Mouse (Mus musculus): ENCODE results near the gene Lrrk2. TPM values are rescaled to one million over a fixed set of nuclear protein-coding genes. Genes with fewer than 3 reads are reported as not detected.
A peak's percentile ranks its signal among the peaks of the same experiment; 100 is the strongest.

The Lrrk2 gene
- polyA plus RNA-seq (2016; fragmentation: Nextera tagmentation; extraction: Ambion mirVana) = 5.6 and 6.4 TPM in 2 replicates

GRCm38 (mm10) chr15:91672645-91673568, at the start of gene Lrrk2:
Gene Lrrk2, plus strand, starts transcription at chr15:91673175.
- peak within 1 kb of the TSS; percentile 72 for H3K9ac ChIP-seq
- H3K36me3 ChIP-seq = no peaks in the 10 kb centered on the region
- no peaks in the 10 kb centered on the region for H3K4me1 ChIP-seq
- no peaks in the 10 kb centered on the region for H3K9me3 ChIP-seq
- peak within 1 kb of the TSS; percentile 55 for H3K4me3 ChIP-seq
- peak within 1 kb of the TSS; percentile 80 for H3K27ac ChIP-seq
- H3K4me2 ChIP-seq (replicated peaks) = peak within 1 kb of the TSS; percentile 61
- peak; percentile 96; the same call in 1 of the 2 replicates for ATAC-seq (ENCODE audit: insufficient number of reproducible peaks, insufficient read depth, low FRiP score, low TSS enrichment)
- 4% methylated on average over 37 of the region's 40 CpGs for WGBS
- no peaks in the 10 kb centered on the region for H3K27me3 ChIP-seq

DNA sequence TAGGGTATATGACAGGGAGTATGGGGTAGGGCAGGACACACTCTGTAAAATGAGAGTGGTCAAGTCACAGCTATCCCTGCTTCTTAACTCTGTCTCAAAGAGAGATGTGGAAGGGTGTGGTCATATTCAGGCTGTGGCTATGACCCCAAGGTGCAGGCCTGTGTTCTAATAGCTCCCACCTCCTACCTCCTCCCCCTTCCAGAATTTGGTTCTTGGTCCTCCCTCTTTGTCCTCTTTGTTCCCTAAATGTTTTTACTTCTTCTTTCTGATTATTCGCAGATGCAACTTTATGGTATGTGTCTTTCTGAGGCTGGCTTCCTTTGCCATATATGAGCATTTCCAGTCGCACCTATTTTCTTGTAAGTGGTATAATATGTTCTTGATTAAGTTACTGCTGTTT, 48.5 kb upstream of the Lrrk2 start:
- Histone ChIP-seq H3K27ac (no peak overlapping the region), H3K4me1 (no peaks in the 10 kb centered on the region), H3K36me3 (no peaks in the 10 kb centered on the region), H3K9me3 (no peaks in the 10 kb centered on the region), H3K9ac (no peak overlapping the region), H3K27me3 (no peaks in the 10 kb centered on the region), H3K4me2 (replicated peaks) (no peak overlapping the region), H3K4me3 (no peak overlapping the region)
- no peak for ATAC-seq (ENCODE audit: insufficient number of reproducible peaks, insufficient read depth, low FRiP score, low TSS enrichment)
- 82% methylated on average over 2 of the region's 2 CpGs for WGBS

DNA sequence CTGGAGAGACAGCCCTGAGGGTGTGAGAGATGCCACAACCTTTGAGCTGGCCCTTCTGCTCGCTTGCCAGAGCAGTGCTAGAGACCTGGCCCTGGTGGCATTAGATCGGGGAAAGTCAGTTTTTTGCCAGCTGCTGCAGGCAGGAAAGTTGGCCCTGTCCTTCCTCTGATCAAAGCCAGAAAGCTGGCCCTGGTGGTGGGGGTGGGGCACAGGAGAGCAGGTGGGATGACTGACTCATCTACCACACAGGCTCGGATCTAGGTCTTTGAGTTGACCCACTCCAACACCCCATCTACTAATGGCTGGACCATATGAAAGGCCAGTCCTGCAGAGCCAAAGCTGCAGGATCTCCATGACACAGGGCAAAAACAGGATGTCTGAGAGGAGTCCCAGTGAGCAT, 43.8 kb upstream of the Lrrk2 start:
- H3K4me1 ChIP-seq = no peaks in the 10 kb centered on the region
- ATAC-seq (ENCODE audit: insufficient number of reproducible peaks, insufficient read depth, low FRiP score, low TSS enrichment) = no peak
- no peak overlapping the region for H3K4me3 ChIP-seq
- no peak overlapping the region for H3K4me2 ChIP-seq (replicated peaks)
- WGBS = 68% methylated on average over 3 of the region's 3 CpGs
- H3K27ac ChIP-seq = no peak overlapping the region
- no peaks in the 10 kb centered on the region for H3K27me3 ChIP-seq
- no peaks in the 10 kb centered on the region for H3K36me3 ChIP-seq
- H3K9me3 ChIP-seq = no peaks in the 10 kb centered on the region
- H3K9ac ChIP-seq = no peak overlapping the region

GRCm38 (mm10) chr15:91632473-91632872, 40.5 kb upstream of the Lrrk2 start:
- Histone ChIP-seq H3K4me3 (no peak overlapping the region), H3K36me3 (no peaks in the 10 kb centered on the region), H3K27ac (no peak overlapping the region), H3K4me2 (replicated peaks) (no peak overlapping the region), H3K27me3 (no peaks in the 10 kb centered on the region), H3K9me3 (no peaks in the 10 kb centered on the region), H3K4me1 (0 out of 2 replicates have a peak, but pooled peaks cover 3% of the 10 kb centered on the region), H3K9ac (no peak overlapping the region)
- ATAC-seq (ENCODE audit: insufficient number of reproducible peaks, insufficient read depth, low FRiP score, low TSS enrichment) = no peak
- WGBS = 87% methylated on average over 4 of the region's 4 CpGs

DNA sequence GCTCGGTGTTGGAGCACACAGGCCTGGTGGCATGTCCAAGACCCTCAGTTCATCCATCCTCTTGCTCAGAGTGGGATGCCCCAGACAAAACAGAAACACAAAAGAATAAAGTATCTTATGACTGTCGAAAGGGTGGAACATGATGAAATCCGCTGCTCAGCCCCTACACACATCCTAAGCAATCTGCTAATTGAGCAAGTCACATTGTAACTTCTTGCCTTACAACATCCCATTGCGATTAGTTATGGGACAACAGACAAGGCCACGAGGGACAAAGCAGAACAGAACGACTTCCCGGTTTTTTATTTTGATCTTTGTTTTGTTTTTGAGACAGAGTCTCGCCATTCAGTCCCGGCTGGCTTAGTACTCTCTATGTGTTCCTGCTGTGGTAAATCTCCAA, 39.9 kb upstream of the Lrrk2 start:
- no peak overlapping the region for H3K27ac ChIP-seq
- no peak for ATAC-seq (ENCODE audit: insufficient number of reproducible peaks, insufficient read depth, low FRiP score, low TSS enrichment)
- H3K4me2 ChIP-seq (replicated peaks) = no peak overlapping the region
- 0 out of 2 replicates have a peak, but pooled peaks cover 3% of the 10 kb centered on the region for H3K4me1 ChIP-seq
- H3K4me3 ChIP-seq = no peak overlapping the region
- no peaks in the 10 kb centered on the region for H3K9me3 ChIP-seq
- H3K9ac ChIP-seq = no peak overlapping the region
- no peaks in the 10 kb centered on the region for H3K36me3 ChIP-seq
- H3K27me3 ChIP-seq = no peaks in the 10 kb centered on the region
- WGBS = 82% methylated on average over 9 of the region's 9 CpGs

- WGBS = 47% methylated on average over 6 of the region's 6 CpGs
- ATAC-seq (ENCODE audit: insufficient number of reproducible peaks, insufficient read depth, low FRiP score, low TSS enrichment) = no peak
- Histone ChIP-seq H3K4me2 (replicated peaks) (no peak overlapping the region), H3K9me3 (no peaks in the 10 kb centered on the region), H3K4me3 (no peak overlapping the region), H3K9ac (no peak overlapping the region), H3K27me3 (no peaks in the 10 kb centered on the region), H3K27ac (no peak overlapping the region), H3K4me1 (0 out of 2 replicates have a peak, but pooled peaks cover 3% of the 10 kb centered on the region), H3K36me3 (no peaks in the 10 kb centered on the region)
Observed at GRCm38 (mm10) chr15:91633806-91634205, 39.2 kb upstream of the Lrrk2 start.

- Histone ChIP-seq H3K27ac (no peak overlapping the region), H3K27me3 (no peaks in the 10 kb centered on the region)
- 62% methylated on average over 8 of the region's 8 CpGs for WGBS
Observed at GRCm38 (mm10) chr15:91634236-91634635, 38.7 kb upstream of the Lrrk2 start.

DNA sequence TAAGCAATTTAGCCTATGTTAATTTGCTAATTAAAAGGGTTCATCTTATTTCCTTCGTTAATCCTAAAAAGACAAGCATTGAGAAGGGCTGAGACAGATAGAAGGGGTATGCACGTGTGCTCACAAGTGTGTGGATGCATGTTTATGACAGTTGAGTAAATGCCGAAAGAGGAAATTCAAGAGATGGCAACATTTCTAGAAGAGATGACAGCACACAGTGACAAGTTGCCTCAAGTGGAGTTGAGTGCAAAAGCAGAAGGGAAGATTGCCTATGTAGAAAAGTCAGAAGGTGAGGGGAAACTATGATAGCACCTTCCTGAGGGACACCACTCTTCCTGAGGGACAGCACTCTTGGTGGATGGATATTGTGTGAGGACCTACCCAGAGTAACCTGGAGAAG, 31.3 kb upstream of the Lrrk2 start:
- WGBS = 84% methylated on average over 3 of the region's 3 CpGs
- ATAC-seq (ENCODE audit: insufficient number of reproducible peaks, insufficient read depth, low FRiP score, low TSS enrichment) = no peak

More at GRCm38 (mm10) chr15:91634236-91634635, 38.7 kb upstream of the Lrrk2 start:
- no peaks in the 10 kb centered on the region for H3K9me3 ChIP-seq
- 0 out of 2 replicates have a peak, but pooled peaks cover 3% of the 10 kb centered on the region for H3K4me1 ChIP-seq
- H3K9ac ChIP-seq = no peak overlapping the region
- no peaks in the 10 kb centered on the region for H3K36me3 ChIP-seq
- no peak overlapping the region for H3K4me3 ChIP-seq
- no peak overlapping the region for H3K4me2 ChIP-seq (replicated peaks)
- no peak for ATAC-seq (ENCODE audit: insufficient number of reproducible peaks, insufficient read depth, low FRiP score, low TSS enrichment)

GRCm38 (mm10) chr15:91642682-91643306, 30.2 kb upstream of the Lrrk2 start:
- H3K36me3 ChIP-seq = no peaks in the 10 kb centered on the region
- H3K27ac ChIP-seq = no peak overlapping the region
- 73% methylated on average over 9 of the region's 9 CpGs for WGBS
- H3K4me3 ChIP-seq = no peak overlapping the region
- no peak for ATAC-seq (ENCODE audit: insufficient number of reproducible peaks, insufficient read depth, low FRiP score, low TSS enrichment)
- H3K9ac ChIP-seq = no peak overlapping the region
- H3K4me1 ChIP-seq = no peaks in the 10 kb centered on the region
- no peaks in the 10 kb centered on the region for H3K9me3 ChIP-seq
- H3K27me3 ChIP-seq = no peaks in the 10 kb centered on the region
- H3K4me2 ChIP-seq (replicated peaks) = no peak overlapping the region

More for the DNA sequence above, 31.3 kb upstream of the Lrrk2 start:
- H3K9ac ChIP-seq = no peak overlapping the region
- H3K36me3 ChIP-seq = no peaks in the 10 kb centered on the region
- no peak overlapping the region for H3K4me2 ChIP-seq (replicated peaks)
- H3K27ac ChIP-seq = no peak overlapping the region
- no peaks in the 10 kb centered on the region for H3K9me3 ChIP-seq
- no peaks in the 10 kb centered on the region for H3K4me1 ChIP-seq
- no peaks in the 10 kb centered on the region for H3K27me3 ChIP-seq
- H3K4me3 ChIP-seq = no peak overlapping the region

GRCm38 (mm10) chr15:91643632-91644348, 29.2 kb upstream of the Lrrk2 start:
- Histone ChIP-seq H3K9ac (no peak overlapping the region), H3K4me1 (no peaks in the 10 kb centered on the region), H3K36me3 (no peaks in the 10 kb centered on the region), H3K27me3 (no peaks in the 10 kb centered on the region), H3K4me3 (no peak overlapping the region), H3K9me3 (no peaks in the 10 kb centered on the region), H3K27ac (no peak overlapping the region), H3K4me2 (replicated peaks) (no peak overlapping the region)
- ATAC-seq (ENCODE audit: insufficient number of reproducible peaks, insufficient read depth, low FRiP score, low TSS enrichment) = no peak
- WGBS = 77% methylated on average over 7 of the region's 7 CpGs

DNA sequence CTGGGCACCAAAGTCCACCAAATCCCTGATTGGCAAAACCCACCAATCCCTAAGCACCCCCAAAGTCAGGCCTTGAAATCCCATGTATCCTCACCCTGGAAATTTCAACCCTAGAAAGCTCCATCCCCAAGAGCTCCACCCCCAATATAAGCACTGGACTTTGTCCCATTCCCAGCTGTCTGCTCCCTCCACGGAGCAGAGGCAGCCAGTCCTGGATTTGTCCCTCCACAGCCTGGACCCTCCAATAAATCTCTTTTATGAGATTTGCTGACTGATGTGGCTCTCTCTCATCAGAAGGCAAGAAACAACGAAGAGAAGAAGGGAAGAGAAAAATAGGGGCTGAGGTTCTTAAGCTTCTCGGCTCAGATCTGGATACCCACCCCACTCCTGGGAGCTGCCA, 22.7 kb upstream of the Lrrk2 start:
- 76% methylated on average over 3 of the region's 3 CpGs for WGBS
- Histone ChIP-seq H3K9ac (no peak overlapping the region), H3K27me3 (no peaks in the 10 kb centered on the region), H3K36me3 (no peaks in the 10 kb centered on the region), H3K27ac (no peak overlapping the region), H3K4me3 (no peak overlapping the region), H3K9me3 (no peaks in the 10 kb centered on the region), H3K4me1 (no peaks in the 10 kb centered on the region), H3K4me2 (replicated peaks) (no peak overlapping the region)
- ATAC-seq (ENCODE audit: insufficient number of reproducible peaks, insufficient read depth, low FRiP score, low TSS enrichment) = no peak
